ENCODE assay signal across 14 mouse cellular contexts in the genomic region with DNA sequence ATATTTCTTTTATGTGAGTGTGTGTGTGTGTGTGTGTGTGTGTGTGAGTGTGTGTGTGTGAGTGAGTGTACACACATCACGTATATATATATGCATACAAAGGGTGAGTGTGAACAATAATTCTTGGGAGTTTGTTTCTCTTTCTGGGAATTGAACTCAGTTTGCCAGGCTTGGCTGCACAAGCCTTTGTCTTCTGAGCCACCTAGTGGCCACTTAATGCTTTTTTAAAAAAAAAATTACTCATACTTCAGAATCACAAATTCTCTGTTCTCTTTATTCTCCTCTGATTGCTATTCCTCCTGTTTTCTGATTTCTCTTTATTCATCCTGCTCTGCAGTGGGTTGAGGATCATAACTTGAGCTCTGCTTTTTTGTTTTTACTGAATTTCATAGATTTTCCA. TPM values are rescaled to one million over a fixed set of nuclear protein-coding genes. Genes with fewer than 3 reads are reported as not detected.
DNase-seq lines count a peak whose midpoint lies in the region; TF ChIP-seq lines count a peak whose summit lies in the region.
"Had no signal": no experiment of that assay in that cellular context is flagged by ENCODE, and none has a peak within 500 bp of the region (broad histone marks: within the 10 kb centered on the region; RNA-seq: fewer than 3 reads in every experiment).

No protein-coding gene starts in this region.

- H3K4me3 ChIP-seq in CH12.LX (replicated peaks in 1 of 3; ENCODE audit: low read depth in 2 of 3, low read length in 2 of 3, poor library complexity in 1 of 3), result no peak overlapping the region
- H3K4me3 ChIP-seq: erythroblast, embryonic 14.5 days; heart, embryonic 12.5 days had no signal

- H3K4me1 ChIP-seq in CH12.LX (ENCODE audit: control insufficient read depth in 1 of 2, insufficient read depth in 2 of 2), result no peaks in the 10 kb centered on the region
- H3K4me1 ChIP-seq: heart, embryonic 12.5 days had no signal

- peak; percentile 11 for DNase-seq in kidney, adult 9 months
- DNase-seq in kidney, adult 8-10 months, result no peak
- DNase-seq in 416B (ENCODE audit: low read depth), result peak; percentile 70
- peak; percentile 23 for DNase-seq in CH12.LX (ENCODE audit: extremely low read depth)
- DNase-seq in c-Kit-positive CD71-positive TER-119-positive erythroid progenitor cells, embryonic 14.5 days (ENCODE audit: low spot score), result peak; percentile 24
- DNase-seq in thymus, postnatal 10 days (ENCODE audit: low spot score in 2 of 2), result no peak
- no peak for DNase-seq in right cerebral cortex, postnatal 10 days (ENCODE audit: low spot score in 2 of 2)
- DNase-seq in thymus, postnatal 25 days, result no peak
- DNase-seq: adrenal gland, postnatal 36 days; cerebellum, postnatal 10 days; left cerebral cortex, postnatal 4 days; lung, postnatal 10 days had no signal

- H3K4me2 ChIP-seq in CH12.LX (ENCODE audit: insufficient read depth, low read depth, poor library complexity, severe bottlenecking), result no peak overlapping the region
- H3K4me2 ChIP-seq: heart, embryonic 12.5 days had no signal

- TF ChIP-seq POLR2A in CH12.LX (IDR thresholded peaks at IDR 0.05; ENCODE audit: low read depth, low read length), result no peak

- no peaks in the 10 kb centered on the region for H3K36me3 ChIP-seq in CH12.LX (replicated peaks in 1 of 2; ENCODE audit: control insufficient read depth in 1 of 2, insufficient read depth in 1 of 2, low read length in 1 of 2)

- no peak overlapping the region for H3K9ac ChIP-seq in CH12.LX (ENCODE audit: insufficient read depth, low read depth)
- H3K9ac ChIP-seq: heart, embryonic 12.5 days had no signal

- peak; percentile 60 for TF ChIP-seq RAD21 in CH12.LX (IDR thresholded peaks at IDR 0.05; ENCODE audit: low read depth, low read length)

- no peaks in the 10 kb centered on the region for H3K27me3 ChIP-seq in CH12.LX (replicated peaks)
- H3K27me3 ChIP-seq: heart, embryonic 12.5 days had no signal

- H3K9me3 ChIP-seq in CH12.LX (replicated peaks; ENCODE audit: low read length), result no peaks in the 10 kb centered on the region

- no peaks in the 10 kb centered on the region for H3K79me2 ChIP-seq in CH12.LX (replicated peaks; ENCODE audit: control insufficient read depth, extremely low read depth, insufficient read depth, poor library complexity, severe bottlenecking)

- no peak for TF ChIP-seq EP300 in CH12.LX (IDR thresholded peaks at IDR 0.05; ENCODE audit: low read length)

- peak; percentile 9 to 64; a peak in 2 of 4 replicates for TF ChIP-seq CTCF in CH12.LX (conservative IDR thresholded peaks at IDR 0.05 in 1 of 2, IDR thresholded peaks at IDR 0.05 in 1 of 2; ENCODE audit: low read depth in 2 of 2, low read length in 2 of 2)

- in situ Hi-C loops in CH12.LX (cut with MboI; ENCODE audit: low pct_ligation_motif_present, low pct_unique_long_range_greater_than_20kb, low sequenced_read_pairs), result no loop called here

- dilution Hi-C loops in CH12.LX (cut with MboI; ENCODE audit: extremely low pct_ligation_motif_present, extremely low pct_unique_long_range_greater_than_20kb, low sequenced_read_pairs), result no loop called here

- no peak overlapping the region for H3K27ac ChIP-seq in CH12.LX (ENCODE audit: insufficient read depth, low read depth)

TF ChIP-seq in CH12.LX, 34 proteins besides CTCF, POLR2A, EP300 and RAD21:
- TF ChIP-seq CHD2 (IDR thresholded peaks at IDR 0.05; ENCODE audit: low read length), result no peak
- TF ChIP-seq SMC3 (IDR thresholded peaks at IDR 0.05; ENCODE audit: low read depth, low read length), result peak; percentile 60
- peak; percentile 90 for TF ChIP-seq ZNF384 (IDR thresholded peaks at IDR 0.05; ENCODE audit: low read depth, low read length)

RNA-seq across cellular contexts. Expression of a gene that starts 30.5 kb away (rescaled TPM):
- total RNA-seq in CH12.LX (2012; rRNA removed), result not detected in 2 replicates
- not detected in 2 replicates for total RNA-seq in CH12.LX (2014; rRNA removed)
- 0.05 and 0.11 TPM in 2 replicates for polyA plus RNA-seq in CH12.LX (2012; ENCODE audit: insufficient read length, low read depth)
- polyA plus RNA-seq: erythroblast, embryonic 14.5 days had no signal

Comparison
In these comparisons a context has a peak if more than half of its experiments do, and no peak if none do; other contexts are left out.
1. DNase-seq: peak in kidney, adult 9 months (single experiment), 416B (single experiment), CH12.LX (single experiment) and c-Kit-positive CD71-positive TER-119-positive erythroid progenitor cells, embryonic 14.5 days (single experiment); none in kidney, adult 8-10 months (0 of 2), thymus, postnatal 10 days (0 of 2), right cerebral cortex, postnatal 10 days (0 of 2) and thymus, postnatal 25 days (single experiment).